Comparison of ENCODE assay signal across 10 mouse cellular contexts in genomic region chr5:76998416-76998815, GRCm38 (mm10). TPM values are rescaled to one million over a fixed set of nuclear protein-coding genes. Genes with fewer than 3 reads are reported as not detected.
DNase-seq lines count a peak whose midpoint lies in the region; ATAC-seq and TF ChIP-seq lines count a peak whose summit lies in the region.
"Had no signal": no experiment of that assay in that cellular context is flagged by ENCODE, and none has a peak within 500 bp of the region (broad histone marks: within the 10 kb centered on the region; RNA-seq: fewer than 3 reads in every experiment).

No protein-coding gene starts in this region.

- ATAC-seq in neural tube, embryonic 13.5 days (ENCODE audit: low read depth) = peak; percentile 36; the same call in 1 of the 2 replicates
- ATAC-seq in forebrain, postnatal 0 days = peak; percentile 86
- no peak for ATAC-seq in erythroblast, adult 5-6 weeks (replicated peaks; ENCODE audit: low FRiP score, poor library complexity, severe bottlenecking)

- no peaks in the 10 kb centered on the region; the same call in 1 of the 2 replicates for H3K27me3 ChIP-seq in heart, adult 2 months (ENCODE audit: control insufficient read depth, insufficient read depth, low read length)
- no peaks in the 10 kb centered on the region for H3K27me3 ChIP-seq in neural tube, embryonic 13.5 days
- no peaks in the 10 kb centered on the region for H3K27me3 ChIP-seq in forebrain, postnatal 0 days (ENCODE audit: insufficient read depth, low read length)

- WGBS in heart, adult 2 months = 38% methylated on average over 5 of the region's 5 CpGs
- WGBS in neural tube, embryonic 13.5 days = 50% methylated on average over 5 of the region's 5 CpGs
- 40% methylated on average over 5 of the region's 5 CpGs for WGBS in forebrain, postnatal 0 days

- no peaks in the 10 kb centered on the region for H3K9me3 ChIP-seq in neural tube, embryonic 13.5 days
- H3K9me3 ChIP-seq in forebrain, postnatal 0 days (ENCODE audit: low read length) = no peaks in the 10 kb centered on the region

- H3K27ac ChIP-seq in heart, adult 2 months = no peak overlapping the region
- no peak overlapping the region for H3K27ac ChIP-seq in neural tube, embryonic 13.5 days (replicated peaks)
- no peak overlapping the region for H3K27ac ChIP-seq in forebrain, postnatal 0 days (ENCODE audit: low read depth, low read length)

- TF ChIP-seq POLR2A in heart, adult 2 months (IDR thresholded peaks at IDR 0.05; ENCODE audit: insufficient read depth, low read depth, low read length) = no peak

- TF ChIP-seq EP300 in heart, adult 2 months (IDR thresholded peaks at IDR 0.05; ENCODE audit: insufficient read depth, low read depth, low read length) = no peak

- no peak overlapping the region for H3K4me2 ChIP-seq in neural tube, embryonic 13.5 days
- no peak overlapping the region for H3K4me2 ChIP-seq in forebrain, postnatal 0 days (ENCODE audit: low read depth)

- H3K4me1 ChIP-seq in heart, adult 2 months (ENCODE audit: control insufficient read depth, insufficient read depth, low read length) = no peaks in the 10 kb centered on the region
- no peaks in the 10 kb centered on the region for H3K4me1 ChIP-seq in neural tube, embryonic 13.5 days (replicated peaks)
- no peaks in the 10 kb centered on the region for H3K4me1 ChIP-seq in forebrain, postnatal 0 days (ENCODE audit: insufficient read depth)

- intact Hi-C loops in heart, adult 2 months (cut with DNase I) = loop anchor here (2.0 to 10.0 kb wide), 2 partner anchors 176 to 218 kb away; no protein-coding TSS in a partner anchor

- peak; percentile 66 for TF ChIP-seq CTCF in heart, adult 2 months (IDR thresholded peaks at IDR 0.05)
- peak; percentile 78 for TF ChIP-seq CTCF in forebrain, postnatal 0 days (IDR thresholded peaks at IDR 0.05; ENCODE audit: low read depth)

- no peaks in the 10 kb centered on the region for H3K79me2 ChIP-seq in heart, adult 2 months (replicated peaks; ENCODE audit: control insufficient read depth, insufficient read depth, low read length)

- H3K4me3 ChIP-seq in heart, adult 2 months = no peak overlapping the region
- no peak overlapping the region for H3K4me3 ChIP-seq in neural tube, embryonic 13.5 days
- H3K4me3 ChIP-seq in forebrain, postnatal 0 days (ENCODE audit: low read depth, low read length) = no peak overlapping the region
- H3K4me3 ChIP-seq: myocyte had no signal

- no peak overlapping the region for H3K9ac ChIP-seq in heart, adult 2 months (ENCODE audit: low read depth, low read length)
- H3K9ac ChIP-seq in neural tube, embryonic 13.5 days = no peak overlapping the region
- H3K9ac ChIP-seq in forebrain, postnatal 0 days = no peak overlapping the region

- peaks cover 5% of the 10 kb centered on the region for H3K36me3 ChIP-seq in heart, adult 2 months (ENCODE audit: control insufficient read depth, insufficient read depth, low read length)
- H3K36me3 ChIP-seq in neural tube, embryonic 13.5 days = peaks cover 72% of the 10 kb centered on the region
- peaks cover 64% of the 10 kb centered on the region for H3K36me3 ChIP-seq in forebrain, postnatal 0 days (ENCODE audit: insufficient read depth)

- no peak for DNase-seq in heart, adult 2 months
- DNase-seq in heart, adult 18-20 months = no peak
- DNase-seq in neural tube, embryonic 10.5 days (ENCODE audit: extremely low spot score, low spot score) = no peak
- DNase-seq in forebrain, postnatal 0 days = peak; percentile 87
- DNase-seq in natural killer cell, adult 2 months (ENCODE audit: low spot score in 2 of 2) = no peak
- no peak for DNase-seq in adrenal gland, adult 8-10 months
- DNase-seq: kidney, postnatal 14 days had no signal

RNA-seq across cellular contexts. Expression of gene Arl9, which starts 5.4 kb away (rescaled TPM):
- not detected for total RNA-seq in heart, adult 2 months (2021)
- not detected in 2 replicates for polyA plus RNA-seq in heart, adult 2 months (2012; rRNA removed)
- total RNA-seq in heart, adult 18-20 months (2021) = not detected
- not detected in 2 replicates for polyA plus RNA-seq in neural tube, embryonic 13.5 days (2015; fragmentation: Nextera tagmentation; extraction: Ambion mirVana)
- not detected in 2 replicates for total RNA-seq in forebrain, postnatal 0 days (2014; rRNA removed)
- polyA plus RNA-seq in forebrain, postnatal 0 days (2015; fragmentation: Nextera tagmentation; extraction: Ambion mirVana) = not detected in 2 replicates
- total RNA-seq in erythroblast, adult 5-6 weeks (2015; ENCODE audit: low replicate concordance) = not detected in 2 replicates
- total RNA-seq in erythroblast, adult 5-6 weeks (2017; ENCODE audit: low replicate concordance) = not detected in 2 replicates
- not detected for total RNA-seq in adrenal gland, adult 8-10 months (2022)
- polyA plus RNA-seq: myocyte had no signal

RNA-seq across cellular contexts. Expression of gene Thegl, which starts 17.4 kb away (rescaled TPM):
- total RNA-seq in heart, adult 2 months (2021) = not detected
- 0.25 TPM in 1 of 2 replicates, not detected in the other for polyA plus RNA-seq in heart, adult 2 months (2012; rRNA removed)
- total RNA-seq in heart, adult 18-20 months (2021) = not detected
- 0.18 and 1.1 TPM in 2 replicates for polyA plus RNA-seq in neural tube, embryonic 13.5 days (2015; fragmentation: Nextera tagmentation; extraction: Ambion mirVana)
- 0.77 and 0.86 TPM in 2 replicates for total RNA-seq in forebrain, postnatal 0 days (2014; rRNA removed)
- 1.5 and 1.6 TPM in 2 replicates for polyA plus RNA-seq in forebrain, postnatal 0 days (2015; fragmentation: Nextera tagmentation; extraction: Ambion mirVana)
- total RNA-seq in erythroblast, adult 5-6 weeks (2015; ENCODE audit: low replicate concordance) = 0.84 TPM in 1 of 2 replicates, not detected in the other
- total RNA-seq in erythroblast, adult 5-6 weeks (2017; ENCODE audit: low replicate concordance) = not detected in 2 replicates
- under 1 TPM in 2 of 4 experiments, not detected in 2; 0.23 to 0.24 TPM for total RNA-seq in adrenal gland, adult 8-10 months (2022)
- polyA plus RNA-seq: myocyte had no signal

RNA-seq across cellular contexts. Expression of gene Srp72, which starts 23.9 kb away (rescaled TPM):
- total RNA-seq in heart, adult 2 months (2021) = 10 to 100 TPM; 51.5 to 56.2 TPM
- 16.3 and 37.5 TPM in 2 replicates for polyA plus RNA-seq in heart, adult 2 months (2012; rRNA removed)
- total RNA-seq in heart, adult 18-20 months (2021) = 10 to 100 TPM; 40.4 to 50.6 TPM
- 84.6 and 89.7 TPM in 2 replicates for polyA plus RNA-seq in neural tube, embryonic 13.5 days (2015; fragmentation: Nextera tagmentation; extraction: Ambion mirVana)
- total RNA-seq in forebrain, postnatal 0 days (2014; rRNA removed) = 79.6 and 92.1 TPM in 2 replicates
- 71.1 and 79.7 TPM in 2 replicates for polyA plus RNA-seq in forebrain, postnatal 0 days (2015; fragmentation: Nextera tagmentation; extraction: Ambion mirVana)
- 26.3 and 35.1 TPM in 2 replicates for total RNA-seq in erythroblast, adult 5-6 weeks (2015; ENCODE audit: low replicate concordance)
- 40.6 and 45.2 TPM in 2 replicates for total RNA-seq in erythroblast, adult 5-6 weeks (2017; ENCODE audit: low replicate concordance)
- 100 to 1,000 TPM; 124 to 171 (median 156) TPM for total RNA-seq in adrenal gland, adult 8-10 months (2022)

RNA-seq across cellular contexts. Expression of gene Ppat, which starts 47.0 kb away (rescaled TPM):
- total RNA-seq in heart, adult 2 months (2021) = 10 to 100 TPM; 13.3 to 17.6 TPM
- 5.5 and 9.9 TPM in 2 replicates for polyA plus RNA-seq in heart, adult 2 months (2012; rRNA removed)
- 10 to 100 TPM; 13.3 to 15.1 TPM for total RNA-seq in heart, adult 18-20 months (2021)
- 12.9 and 16.9 TPM in 2 replicates for polyA plus RNA-seq in neural tube, embryonic 13.5 days (2015; fragmentation: Nextera tagmentation; extraction: Ambion mirVana)
- 15.3 and 16.1 TPM in 2 replicates for total RNA-seq in forebrain, postnatal 0 days (2014; rRNA removed)
- 10.5 and 11.2 TPM in 2 replicates for polyA plus RNA-seq in forebrain, postnatal 0 days (2015; fragmentation: Nextera tagmentation; extraction: Ambion mirVana)
- total RNA-seq in erythroblast, adult 5-6 weeks (2015; ENCODE audit: low replicate concordance) = 9.8 and 13.3 TPM in 2 replicates
- 12.0 and 12.8 TPM in 2 replicates for total RNA-seq in erythroblast, adult 5-6 weeks (2017; ENCODE audit: low replicate concordance)
- total RNA-seq in adrenal gland, adult 8-10 months (2022) = 10 to 100 TPM; 15.8 to 26.3 (median 19.0) TPM

RNA-seq across cellular contexts. Expression of gene Paics, which starts 47.3 kb away (rescaled TPM):
- total RNA-seq in heart, adult 2 months (2021) = 100 to 1,000 TPM; 140 to 158 TPM
- 78.3 and 124 TPM in 2 replicates for polyA plus RNA-seq in heart, adult 2 months (2012; rRNA removed)
- 100 to 1,000 TPM; 159 TPM for total RNA-seq in heart, adult 18-20 months (2021)
- polyA plus RNA-seq in neural tube, embryonic 13.5 days (2015; fragmentation: Nextera tagmentation; extraction: Ambion mirVana) = 178 and 195 TPM in 2 replicates
- total RNA-seq in forebrain, postnatal 0 days (2014; rRNA removed) = 142 and 150 TPM in 2 replicates
- 147 and 152 TPM in 2 replicates for polyA plus RNA-seq in forebrain, postnatal 0 days (2015; fragmentation: Nextera tagmentation; extraction: Ambion mirVana)
- total RNA-seq in erythroblast, adult 5-6 weeks (2015; ENCODE audit: low replicate concordance) = 72.1 and 74.2 TPM in 2 replicates
- total RNA-seq in erythroblast, adult 5-6 weeks (2017; ENCODE audit: low replicate concordance) = 55.9 and 80.4 TPM in 2 replicates
- total RNA-seq in adrenal gland, adult 8-10 months (2022) = 100 to 1,000 TPM; 160 to 214 (median 189) TPM
